Mouse (Mus musculus) liver, adult 2 months (tissue): ENCODE measurements around the gene Myo18b.

Source experiments
- CTCF ChIP-seq: fragments of 200-500 bp; IDR thresholded peaks from 2 replicates; pipeline ENCODE4 v1.5.1; 2011; ENCODE audit warnings: low read depth, low read length, control low read depth
- POLR2A ChIP-seq: fragments of 200-500 bp; IDR thresholded peaks from 2 replicates; pipeline ENCODE4 v1.6.1; 2011; ENCODE audit warnings: low read length, control low read depth; ENCODE audit not compliant: insufficient read depth; ENCODE audit errors: extremely low read depth

GRCm38 (mm10) chr5:112824376-112824775 lies 71.8 kb downstream of the Myo18b start:
- TF ChIP-seq POLR2A (no peak), CTCF (no peak)
